Mouse (Mus musculus): ENCODE measurements around the gene Ptprh. TPM values are rescaled to one million over a fixed set of nuclear protein-coding genes. Genes with fewer than 3 reads are reported as not detected.
A peak's percentile ranks its signal among the peaks of the same experiment; 100 is the strongest.

Gene Ptprh
- total and polyA plus RNA-seq, 3 experiments: not detected

GRCm38 (mm10) chr7:4647992-4648391 is 44.2 kb upstream of the Ptprh start:
- in situ Hi-C loops (cut with MboI; ENCODE audit: low pct_ligation_motif_present, low pct_unique_long_range_greater_than_20kb, low sequenced_read_pairs) (no loop called here), dilution Hi-C loops (cut with MboI; ENCODE audit: extremely low pct_ligation_motif_present, extremely low pct_unique_long_range_greater_than_20kb, low sequenced_read_pairs) (no loop called here)
- no peak for TF ChIP-seq ZNF384 (IDR thresholded peaks at IDR 0.05; ENCODE audit: low read depth, low read length)
- TF ChIP-seq ELF1 (IDR thresholded peaks at IDR 0.05; ENCODE audit: low read depth, low read length): no peak
- no peak for TF ChIP-seq MXI1 (IDR thresholded peaks at IDR 0.05; ENCODE audit: low read depth, low read length)
- TF ChIP-seq MAFK (IDR thresholded peaks at IDR 0.05; ENCODE audit: insufficient replicate concordance, low read length): no peak
- no peak for TF ChIP-seq ZMIZ1 (IDR thresholded peaks at IDR 0.05; ENCODE audit: low read depth, low read length)
- no peak for TF ChIP-seq CTCF (conservative IDR thresholded peaks at IDR 0.05 in 1 of 2, IDR thresholded peaks at IDR 0.05 in 1 of 2; ENCODE audit: low read depth in 2 of 2, low read length in 2 of 2)
- no peak for TF ChIP-seq GABPA (IDR thresholded peaks at IDR 0.05; ENCODE audit: insufficient replicate concordance, low read depth, low read length)
- no peak for TF ChIP-seq UBTF (IDR thresholded peaks at IDR 0.05; ENCODE audit: low read depth, low read length)
- TF ChIP-seq ZC3H11A (IDR thresholded peaks at IDR 0.05; ENCODE audit: low read depth, low read length): no peak
- no peak for TF ChIP-seq POLR2AphosphoS2 (IDR thresholded peaks at IDR 0.05; ENCODE audit: low read depth, low read length)
- TF ChIP-seq MYC (IDR thresholded peaks at IDR 0.05; ENCODE audit: low read depth, low read length): no peak
- no peak for TF ChIP-seq ZKSCAN1 (IDR thresholded peaks at IDR 0.05; ENCODE audit: borderline replicate concordance, low read depth, low read length)
- no peak for TF ChIP-seq CHD2 (IDR thresholded peaks at IDR 0.05; ENCODE audit: low read length)
- TF ChIP-seq E2F4 (IDR thresholded peaks at IDR 0.05; ENCODE audit: insufficient replicate concordance, low read depth, low read length): no peak
- TF ChIP-seq USF2 (conservative IDR thresholded peaks at IDR 0.05; ENCODE audit: low read depth, low read length): no peak
- no peak for TF ChIP-seq USF1 (IDR thresholded peaks at IDR 0.05; ENCODE audit: low read depth, low read length)
- no peak for TF ChIP-seq PAX5 (IDR thresholded peaks at IDR 0.05; ENCODE audit: low read length)
- TF ChIP-seq TBP (conservative IDR thresholded peaks at IDR 0.05; ENCODE audit: low read depth, low read length): no peak
- H3K27ac ChIP-seq (ENCODE audit: insufficient read depth, low read depth): no peak overlapping the region
- peaks cover 21 to 43% of the 10 kb centered on the region in 2 experiments for H3K4me1 ChIP-seq (ENCODE audit: control insufficient read depth in 1 of 2, insufficient read depth in 2 of 2)
- H3K9me3 ChIP-seq (replicated peaks; ENCODE audit: low read length): no peaks in the 10 kb centered on the region
- no peak for DNase-seq (ENCODE audit: extremely low read depth)
- H3K36me3 ChIP-seq (replicated peaks in 1 of 2; ENCODE audit: control insufficient read depth in 1 of 2, insufficient read depth in 1 of 2, low read length in 1 of 2): peaks cover 45 to 77% of the 10 kb centered on the region in 2 experiments
- peaks cover 48% of the 10 kb centered on the region for H3K79me2 ChIP-seq (replicated peaks; ENCODE audit: control insufficient read depth, extremely low read depth, insufficient read depth, poor library complexity, severe bottlenecking)
- no peak overlapping the region for H3K4me2 ChIP-seq (ENCODE audit: insufficient read depth, low read depth, poor library complexity, severe bottlenecking)
- H3K4me3 ChIP-seq (replicated peaks in 1 of 3; ENCODE audit: low read depth in 2 of 3, low read length in 2 of 3, poor library complexity in 1 of 3): no peak overlapping the region
- no peak overlapping the region for H3K9ac ChIP-seq (ENCODE audit: insufficient read depth, low read depth)
- H3K27me3 ChIP-seq (replicated peaks): no peaks in the 10 kb centered on the region

GRCm38 (mm10) chr7:4647291-4647690 is 43.5 kb upstream of the Ptprh start:
- in situ Hi-C loops (cut with MboI; ENCODE audit: low pct_ligation_motif_present, low pct_unique_long_range_greater_than_20kb, low sequenced_read_pairs): no loop called here
- no peak overlapping the region for H3K4me3 ChIP-seq (replicated peaks in 1 of 3; ENCODE audit: low read depth in 2 of 3, low read length in 2 of 3, poor library complexity in 1 of 3)
- dilution Hi-C loops (cut with MboI; ENCODE audit: extremely low pct_ligation_motif_present, extremely low pct_unique_long_range_greater_than_20kb, low sequenced_read_pairs): no loop called here
- no peak overlapping the region for H3K4me2 ChIP-seq (ENCODE audit: insufficient read depth, low read depth, poor library complexity, severe bottlenecking)
- TF ChIP-seq USF2 (conservative IDR thresholded peaks at IDR 0.05; ENCODE audit: low read depth, low read length): no peak
- TF ChIP-seq MEF2A (IDR thresholded peaks at IDR 0.05; ENCODE audit: borderline replicate concordance, low read depth, low read length): no peak
- no peak for TF ChIP-seq UBTF (IDR thresholded peaks at IDR 0.05; ENCODE audit: low read depth, low read length)
- TF ChIP-seq JUN (IDR thresholded peaks at IDR 0.05; ENCODE audit: insufficient read depth, low read depth, low read length): no peak
- no peak for TF ChIP-seq CHD1 (IDR thresholded peaks at IDR 0.05; ENCODE audit: low read depth, low read length)
- TF ChIP-seq RAD21 (IDR thresholded peaks at IDR 0.05; ENCODE audit: low read depth, low read length): no peak
- no peak for TF ChIP-seq ETS1 (conservative IDR thresholded peaks at IDR 0.05; ENCODE audit: low read depth, low read length)
- TF ChIP-seq CHD2 (IDR thresholded peaks at IDR 0.05; ENCODE audit: low read length): no peak
- peaks cover 51 to 76% of the 10 kb centered on the region in 2 experiments for H3K36me3 ChIP-seq (replicated peaks in 1 of 2; ENCODE audit: control insufficient read depth in 1 of 2, insufficient read depth in 1 of 2, low read length in 1 of 2)
- peaks cover 41% of the 10 kb centered on the region for H3K79me2 ChIP-seq (replicated peaks; ENCODE audit: control insufficient read depth, extremely low read depth, insufficient read depth, poor library complexity, severe bottlenecking)
- peak; percentile 50 for DNase-seq (ENCODE audit: extremely low read depth)
- no peak overlapping the region for H3K9ac ChIP-seq (ENCODE audit: insufficient read depth, low read depth)
- H3K9me3 ChIP-seq (replicated peaks; ENCODE audit: low read length): no peaks in the 10 kb centered on the region
- peaks cover 14 to 36% of the 10 kb centered on the region in 2 experiments for H3K4me1 ChIP-seq (ENCODE audit: control insufficient read depth in 1 of 2, insufficient read depth in 2 of 2)
- H3K27me3 ChIP-seq (replicated peaks): no peaks in the 10 kb centered on the region
- H3K27ac ChIP-seq (ENCODE audit: insufficient read depth, low read depth): no peak overlapping the region
